Mouse (Mus musculus): ENCODE measurements around the gene Itgb7. TPM values are rescaled to one million over a fixed set of nuclear protein-coding genes. Genes with fewer than 3 reads are reported as not detected.

Itgb7 gene
- polyA plus RNA-seq, 1 experiment = 2.0 TPM

GRCm38 (mm10) chr15:102215624-102216023 is 16.1 kb downstream of the Itgb7 start:
- Histone ChIP-seq H3ac (ENCODE audit: control insufficient read depth, insufficient read length) (no peak overlapping the region), H3K36me3 (ENCODE audit: control insufficient read depth, insufficient read depth) (peaks cover 38% of the 10 kb centered on the region), H3K79me2 (ENCODE audit: control insufficient read depth, insufficient read depth) (no peaks in the 10 kb centered on the region), H3K27me3 (ENCODE audit: control insufficient read depth, insufficient read depth, insufficient read length) (no peaks in the 10 kb centered on the region), H3K4me3 (no peak overlapping the region), H3K4me2 (ENCODE audit: low read depth) (no peak overlapping the region)
- TF ChIP-seq MAX (IDR thresholded peaks at IDR 0.05; ENCODE audit: low read depth) (no peak), TCF3 (IDR thresholded peaks at IDR 0.05; ENCODE audit: insufficient read length, low read depth) (no peak), SRF (IDR thresholded peaks at IDR 0.05; ENCODE audit: control insufficient read depth, insufficient read length, low read depth) (no peak), REST (IDR thresholded peaks at IDR 0.05; ENCODE audit: insufficient read depth, insufficient read length) (no peak), TCF12 (IDR thresholded peaks at IDR 0.05; ENCODE audit: insufficient read depth, poor library complexity, severe bottlenecking) (no peak), POLR2A (IDR thresholded peaks at IDR 0.05; ENCODE audit: insufficient read length, low read depth) (no peak), E2F4 (IDR thresholded peaks at IDR 0.05; ENCODE audit: insufficient read depth) (no peak), MYOD1 (IDR thresholded peaks at IDR 0.05; ENCODE audit: control insufficient read depth in 1 of 3, insufficient read length in 2 of 3, low read depth in 2 of 3) (no peak), CEBPB (IDR thresholded peaks at IDR 0.05; ENCODE audit: insufficient read depth, poor library complexity, severe bottlenecking) (no peak), POLR2AphosphoS2 (IDR thresholded peaks at IDR 0.05; ENCODE audit: insufficient read length, low read depth) (no peak), MYOG (IDR thresholded peaks at IDR 0.05; ENCODE audit: control insufficient read depth in 1 of 3, insufficient read depth in 1 of 3, insufficient read length in 2 of 3, low read depth in 2 of 3) (no peak), USF1 (IDR thresholded peaks at IDR 0.05; ENCODE audit: low read depth) (no peak)

- H3ac ChIP-seq (ENCODE audit: control insufficient read depth, insufficient read length) = no peak overlapping the region
- TF ChIP-seq REST (IDR thresholded peaks at IDR 0.05; ENCODE audit: insufficient read depth, insufficient read length) (no peak), TCF3 (IDR thresholded peaks at IDR 0.05; ENCODE audit: insufficient read length, low read depth) (no peak), TCF12 (IDR thresholded peaks at IDR 0.05; ENCODE audit: insufficient read depth, poor library complexity, severe bottlenecking) (no peak), POLR2A (IDR thresholded peaks at IDR 0.05; ENCODE audit: insufficient read length, low read depth) (no peak), MYOG (IDR thresholded peaks at IDR 0.05; ENCODE audit: control insufficient read depth in 1 of 3, insufficient read depth in 1 of 3, insufficient read length in 2 of 3, low read depth in 2 of 3) (no peak), MAX (IDR thresholded peaks at IDR 0.05; ENCODE audit: low read depth) (no peak), CEBPB (IDR thresholded peaks at IDR 0.05; ENCODE audit: insufficient read depth, poor library complexity, severe bottlenecking) (no peak), USF1 (IDR thresholded peaks at IDR 0.05; ENCODE audit: low read depth) (no peak), POLR2AphosphoS2 (IDR thresholded peaks at IDR 0.05; ENCODE audit: insufficient read length, low read depth) (no peak), MYOD1 (IDR thresholded peaks at IDR 0.05; ENCODE audit: control insufficient read depth in 1 of 3, insufficient read length in 2 of 3, low read depth in 2 of 3) (no peak), E2F4 (IDR thresholded peaks at IDR 0.05; ENCODE audit: insufficient read depth) (no peak), SRF (IDR thresholded peaks at IDR 0.05; ENCODE audit: control insufficient read depth, insufficient read length, low read depth) (no peak)
- no peak overlapping the region for H3K4me2 ChIP-seq (ENCODE audit: low read depth)
Observed at GRCm38 (mm10) chr15:102214132-102214531, 17.6 kb downstream of the Itgb7 start.

GRCm38 (mm10) chr15:102211895-102212294 is 19.8 kb downstream of the Itgb7 start:
- H3K4me2 ChIP-seq (ENCODE audit: low read depth) = no peak overlapping the region
- peaks cover 65% of the 10 kb centered on the region for H3K36me3 ChIP-seq (ENCODE audit: control insufficient read depth, insufficient read depth)
- peaks cover 11% of the 10 kb centered on the region for H3K79me2 ChIP-seq (ENCODE audit: control insufficient read depth, insufficient read depth)
- no peaks in the 10 kb centered on the region for H3K27me3 ChIP-seq (ENCODE audit: control insufficient read depth, insufficient read depth, insufficient read length)
- no peak for TF ChIP-seq CEBPB (IDR thresholded peaks at IDR 0.05; ENCODE audit: insufficient read depth, poor library complexity, severe bottlenecking)
- TF ChIP-seq E2F4 (IDR thresholded peaks at IDR 0.05; ENCODE audit: insufficient read depth) = no peak
- TF ChIP-seq TCF3 (IDR thresholded peaks at IDR 0.05; ENCODE audit: insufficient read length, low read depth) = no peak
- TF ChIP-seq TCF12 (IDR thresholded peaks at IDR 0.05; ENCODE audit: insufficient read depth, poor library complexity, severe bottlenecking) = no peak
- no peak overlapping the region for H3ac ChIP-seq (ENCODE audit: control insufficient read depth, insufficient read length)
- H3K4me3 ChIP-seq = no peak overlapping the region

More at GRCm38 (mm10) chr15:102214132-102214531, 17.6 kb downstream of the Itgb7 start:
- no peak overlapping the region for H3K4me3 ChIP-seq
- H3K27me3 ChIP-seq (ENCODE audit: control insufficient read depth, insufficient read depth, insufficient read length) = no peaks in the 10 kb centered on the region
- H3K79me2 ChIP-seq (ENCODE audit: control insufficient read depth, insufficient read depth) = no peaks in the 10 kb centered on the region
- H3K36me3 ChIP-seq (ENCODE audit: control insufficient read depth, insufficient read depth) = peaks cover 44% of the 10 kb centered on the region

- Histone ChIP-seq H3ac (ENCODE audit: control insufficient read depth, insufficient read length) (no peak overlapping the region), H3K27me3 (ENCODE audit: control insufficient read depth, insufficient read depth, insufficient read length) (no peaks in the 10 kb centered on the region), H3K79me2 (ENCODE audit: control insufficient read depth, insufficient read depth) (peaks cover 20% of the 10 kb centered on the region), H3K4me2 (ENCODE audit: low read depth) (no peak overlapping the region), H3K4me3 (no peak overlapping the region), H3K36me3 (ENCODE audit: control insufficient read depth, insufficient read depth) (peaks cover 67% of the 10 kb centered on the region)
- TF ChIP-seq MYOD1 (IDR thresholded peaks at IDR 0.05; ENCODE audit: control insufficient read depth in 1 of 3, insufficient read length in 2 of 3, low read depth in 2 of 3) = no peak
- TF ChIP-seq MYOG (IDR thresholded peaks at IDR 0.05; ENCODE audit: control insufficient read depth in 1 of 3, insufficient read depth in 1 of 3, insufficient read length in 2 of 3, low read depth in 2 of 3) = no peak
- TF ChIP-seq USF1 (IDR thresholded peaks at IDR 0.05; ENCODE audit: low read depth) = no peak
- TF ChIP-seq REST (IDR thresholded peaks at IDR 0.05; ENCODE audit: insufficient read depth, insufficient read length) = no peak
- no peak for TF ChIP-seq SRF (IDR thresholded peaks at IDR 0.05; ENCODE audit: control insufficient read depth, insufficient read length, low read depth)
- no peak for TF ChIP-seq MAX (IDR thresholded peaks at IDR 0.05; ENCODE audit: low read depth)
- no peak for TF ChIP-seq POLR2AphosphoS2 (IDR thresholded peaks at IDR 0.05; ENCODE audit: insufficient read length, low read depth)
- no peak for TF ChIP-seq E2F4 (IDR thresholded peaks at IDR 0.05; ENCODE audit: insufficient read depth)
- no peak for TF ChIP-seq TCF12 (IDR thresholded peaks at IDR 0.05; ENCODE audit: insufficient read depth, poor library complexity, severe bottlenecking)
- no peak for TF ChIP-seq CEBPB (IDR thresholded peaks at IDR 0.05; ENCODE audit: insufficient read depth, poor library complexity, severe bottlenecking)
- TF ChIP-seq POLR2A (IDR thresholded peaks at IDR 0.05; ENCODE audit: insufficient read length, low read depth) = no peak
- TF ChIP-seq TCF3 (IDR thresholded peaks at IDR 0.05; ENCODE audit: insufficient read length, low read depth) = no peak
Observed at GRCm38 (mm10) chr15:102210816-102211215, 20.9 kb downstream of the Itgb7 start.

- no peaks in the 10 kb centered on the region for H3K27me3 ChIP-seq (ENCODE audit: control insufficient read depth, insufficient read depth, insufficient read length)
- no peak overlapping the region for H3K4me3 ChIP-seq
- H3K4me2 ChIP-seq (ENCODE audit: low read depth) = no peak overlapping the region
- H3ac ChIP-seq (ENCODE audit: control insufficient read depth, insufficient read length) = no peak overlapping the region
- H3K36me3 ChIP-seq (ENCODE audit: control insufficient read depth, insufficient read depth) = peaks cover 67% of the 10 kb centered on the region
- peaks cover 37% of the 10 kb centered on the region for H3K79me2 ChIP-seq (ENCODE audit: control insufficient read depth, insufficient read depth)
- no peak for TF ChIP-seq POLR2AphosphoS2 (IDR thresholded peaks at IDR 0.05; ENCODE audit: insufficient read length, low read depth)
- TF ChIP-seq MYOD1 (IDR thresholded peaks at IDR 0.05; ENCODE audit: control insufficient read depth in 1 of 3, insufficient read length in 2 of 3, low read depth in 2 of 3) = no peak
- no peak for TF ChIP-seq E2F4 (IDR thresholded peaks at IDR 0.05; ENCODE audit: insufficient read depth)
- TF ChIP-seq TCF12 (IDR thresholded peaks at IDR 0.05; ENCODE audit: insufficient read depth, poor library complexity, severe bottlenecking) = no peak
- no peak for TF ChIP-seq CEBPB (IDR thresholded peaks at IDR 0.05; ENCODE audit: insufficient read depth, poor library complexity, severe bottlenecking)
- no peak for TF ChIP-seq REST (IDR thresholded peaks at IDR 0.05; ENCODE audit: insufficient read depth, insufficient read length)
Observed at GRCm38 (mm10) chr15:102209114-102209513, 22.6 kb downstream of the Itgb7 start.
